Mouse (Mus musculus): Measurements from ENCODE around the gene Eci2. TPM values are rescaled to one million over a fixed set of nuclear protein-coding genes. Genes with fewer than 3 reads are reported as not detected.
"Not testable (repeated sequence)": the region's sequence is repeated elsewhere in the genome, so short reads cannot be mapped to it uniquely, and the experiment has no call there.

The Eci2 gene
- polyA plus RNA-seq, 1 experiment from 2014 or later, result 161 TPM

- no peak overlapping the region for H3K4me2 ChIP-seq (ENCODE audit: low read length)
- H3K36me3 ChIP-seq (ENCODE audit: control insufficient read depth, insufficient read depth, low read length), result peaks cover 39% of the 10 kb centered on the region
- H3K9me3 ChIP-seq (ENCODE audit: control insufficient read depth, low read length), result no peaks in the 10 kb centered on the region
- no peak overlapping the region for H3K4me3 ChIP-seq (ENCODE audit: control insufficient read depth in 1 of 2, insufficient read depth in 1 of 2, low read depth in 1 of 2, low read length in 2 of 2)
- H3K27ac ChIP-seq (replicated peaks in 1 of 2; ENCODE audit: control insufficient read depth in 1 of 2, insufficient read depth in 1 of 2, low read depth in 2 of 2, low read length in 2 of 2), result no peak overlapping the region
- no peak overlapping the region for H3K9ac ChIP-seq (ENCODE audit: low read length)
- no peak for ATAC-seq (ENCODE audit: insufficient number of reproducible peaks, insufficient read depth, low FRiP score, low read depth)
- WGBS, result 61% methylated on average over 4 of the region's 4 CpGs
- H3K4me1 ChIP-seq (ENCODE audit: control insufficient read depth in 2 of 2, insufficient read depth in 2 of 2, low read length in 2 of 2), result peaks cover 2 to 18% of the 10 kb centered on the region in 2 experiments; a peak in 3 of 4 replicates
- H3K27me3 ChIP-seq (ENCODE audit: control insufficient read depth, insufficient read depth, low read length), result no peaks in the 10 kb centered on the region
Observed at GRCm38 (mm10) chr13:34991581-34992273, 35.2 kb downstream of the Eci2 start.

DNA sequence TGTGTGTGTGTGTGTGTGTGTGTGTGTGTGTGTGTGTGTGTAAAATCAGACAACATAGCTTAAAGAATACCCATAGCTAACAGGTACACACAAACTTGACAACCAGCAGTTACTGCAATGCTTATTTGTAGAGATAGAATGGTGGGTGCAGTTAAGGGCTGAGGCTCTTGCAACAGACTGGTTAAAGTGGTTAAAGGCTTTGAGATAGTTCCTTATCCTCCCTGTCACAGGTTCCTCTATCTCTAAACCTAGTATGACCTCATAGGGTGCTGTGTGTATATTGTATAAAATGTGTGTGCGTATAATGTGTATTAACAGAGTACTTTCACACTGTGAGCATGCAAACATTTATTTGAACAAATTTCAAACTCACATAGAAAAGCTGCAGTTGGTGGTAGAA lies 43.4 kb downstream of the Eci2 start:
- H3K9ac ChIP-seq (ENCODE audit: low read length); H3K27ac ChIP-seq (replicated peaks in 1 of 2; ENCODE audit: control insufficient read depth in 1 of 2, insufficient read depth in 1 of 2, low read depth in 2 of 2, low read length in 2 of 2); ATAC-seq (ENCODE audit: insufficient number of reproducible peaks, insufficient read depth, low FRiP score, low read depth); H3K4me3 ChIP-seq (ENCODE audit: control insufficient read depth in 1 of 2, insufficient read depth in 1 of 2, low read depth in 1 of 2, low read length in 2 of 2); H3K4me2 ChIP-seq (ENCODE audit: low read length); H3K9me3 ChIP-seq (ENCODE audit: control insufficient read depth, low read length); H3K4me1 ChIP-seq (ENCODE audit: control insufficient read depth in 2 of 2, insufficient read depth in 2 of 2, low read length in 2 of 2); H3K27me3 ChIP-seq (ENCODE audit: control insufficient read depth, insufficient read depth, low read length): not testable (repeated sequence)
- peaks cover 96% of the 10 kb centered on the region for H3K36me3 ChIP-seq (ENCODE audit: control insufficient read depth, insufficient read depth, low read length)
- WGBS, result 97% methylated on average over 1 of the region's 1 CpGs

- not testable (repeated sequence) for H3K4me3 ChIP-seq (ENCODE audit: control insufficient read depth in 1 of 2, insufficient read depth in 1 of 2, low read depth in 1 of 2, low read length in 2 of 2); H3K9ac ChIP-seq (ENCODE audit: low read length); H3K27me3 ChIP-seq (ENCODE audit: control insufficient read depth, insufficient read depth, low read length); H3K4me2 ChIP-seq (ENCODE audit: low read length); H3K4me1 ChIP-seq (ENCODE audit: control insufficient read depth in 2 of 2, insufficient read depth in 2 of 2, low read length in 2 of 2); H3K27ac ChIP-seq (replicated peaks in 1 of 2; ENCODE audit: control insufficient read depth in 1 of 2, insufficient read depth in 1 of 2, low read depth in 2 of 2, low read length in 2 of 2); H3K9me3 ChIP-seq (ENCODE audit: control insufficient read depth, low read length); ATAC-seq (ENCODE audit: insufficient number of reproducible peaks, insufficient read depth, low FRiP score, low read depth)
- H3K36me3 ChIP-seq (ENCODE audit: control insufficient read depth, insufficient read depth, low read length), result peaks cover 67% of the 10 kb centered on the region
- WGBS, result 71% methylated on average over 5 of the region's 5 CpGs
Observed at GRCm38 (mm10) chr13:34978635-34979034, 48.3 kb downstream of the Eci2 start.

- H3K4me2 ChIP-seq (ENCODE audit: low read length), result no peak overlapping the region
- H3K4me1 ChIP-seq (ENCODE audit: control insufficient read depth in 2 of 2, insufficient read depth in 2 of 2, low read length in 2 of 2), result no peaks in the 10 kb centered on the region
- H3K9ac ChIP-seq (ENCODE audit: low read length), result no peak overlapping the region
- ATAC-seq (ENCODE audit: insufficient number of reproducible peaks, insufficient read depth, low FRiP score, low read depth), result no peak
- no peak overlapping the region for H3K27ac ChIP-seq (replicated peaks in 1 of 2; ENCODE audit: control insufficient read depth in 1 of 2, insufficient read depth in 1 of 2, low read depth in 2 of 2, low read length in 2 of 2)
- peaks cover 57% of the 10 kb centered on the region for H3K36me3 ChIP-seq (ENCODE audit: control insufficient read depth, insufficient read depth, low read length)
- no peaks in the 10 kb centered on the region for H3K9me3 ChIP-seq (ENCODE audit: control insufficient read depth, low read length)
- 91% methylated on average over 3 of the region's 3 CpGs for WGBS
- no peak overlapping the region for H3K4me3 ChIP-seq (ENCODE audit: control insufficient read depth in 1 of 2, insufficient read depth in 1 of 2, low read depth in 1 of 2, low read length in 2 of 2)
- H3K27me3 ChIP-seq (ENCODE audit: control insufficient read depth, insufficient read depth, low read length), result no peaks in the 10 kb centered on the region
Observed at GRCm38 (mm10) chr13:34977410-34977809, 49.5 kb downstream of the Eci2 start.

DNA sequence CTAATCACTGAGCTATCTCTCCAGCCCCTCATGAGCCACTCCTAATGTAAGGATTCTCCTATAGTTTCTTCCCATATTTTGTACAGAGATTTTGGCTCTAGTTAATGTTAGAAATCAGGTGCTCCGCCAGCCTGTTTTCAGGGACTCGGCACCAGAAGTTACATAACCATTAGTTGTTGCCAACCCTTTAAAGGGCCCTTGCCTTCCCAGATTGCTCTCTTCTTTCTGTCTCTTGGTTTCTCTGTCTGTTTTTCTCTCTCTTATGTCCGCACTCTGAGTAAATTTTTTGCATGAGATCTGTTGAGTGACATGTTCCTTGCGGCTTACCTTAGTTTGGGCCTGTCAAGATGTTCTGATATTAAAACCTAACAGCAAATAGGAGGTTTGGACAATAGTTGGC lies 50.8 kb downstream of the Eci2 start:
- Histone ChIP-seq H3K27ac (replicated peaks in 1 of 2; ENCODE audit: control insufficient read depth in 1 of 2, insufficient read depth in 1 of 2, low read depth in 2 of 2, low read length in 2 of 2) (no peak overlapping the region), H3K9ac (ENCODE audit: low read length) (no peak overlapping the region), H3K9me3 (ENCODE audit: control insufficient read depth, low read length) (no peaks in the 10 kb centered on the region), H3K27me3 (ENCODE audit: control insufficient read depth, insufficient read depth, low read length) (no peaks in the 10 kb centered on the region), H3K4me1 (ENCODE audit: control insufficient read depth in 2 of 2, insufficient read depth in 2 of 2, low read length in 2 of 2) (no peaks in the 10 kb centered on the region), H3K36me3 (ENCODE audit: control insufficient read depth, insufficient read depth, low read length) (peaks cover 45% of the 10 kb centered on the region), H3K4me3 (ENCODE audit: control insufficient read depth in 1 of 2, insufficient read depth in 1 of 2, low read depth in 1 of 2, low read length in 2 of 2) (no peak overlapping the region), H3K4me2 (ENCODE audit: low read length) (no peak overlapping the region)
- WGBS, result 90% methylated on average over 4 of the region's 4 CpGs
- no peak for ATAC-seq (ENCODE audit: insufficient number of reproducible peaks, insufficient read depth, low FRiP score, low read depth)

GRCm38 (mm10) chr13:34973770-34974169 lies 53.1 kb downstream of the Eci2 start:
- H3K27ac ChIP-seq (replicated peaks in 1 of 2; ENCODE audit: control insufficient read depth in 1 of 2, insufficient read depth in 1 of 2, low read depth in 2 of 2, low read length in 2 of 2), result no peak overlapping the region
- H3K4me3 ChIP-seq (ENCODE audit: control insufficient read depth in 1 of 2, insufficient read depth in 1 of 2, low read depth in 1 of 2, low read length in 2 of 2), result no peak overlapping the region
- H3K9me3 ChIP-seq (ENCODE audit: control insufficient read depth, low read length), result no peaks in the 10 kb centered on the region
- ATAC-seq (ENCODE audit: insufficient number of reproducible peaks, insufficient read depth, low FRiP score, low read depth), result no peak
- no peaks in the 10 kb centered on the region for H3K27me3 ChIP-seq (ENCODE audit: control insufficient read depth, insufficient read depth, low read length)
- H3K4me2 ChIP-seq (ENCODE audit: low read length), result no peak overlapping the region
- H3K36me3 ChIP-seq (ENCODE audit: control insufficient read depth, insufficient read depth, low read length), result peaks cover 22% of the 10 kb centered on the region
- 48% methylated on average over 1 of the region's 1 CpGs for WGBS
- H3K4me1 ChIP-seq (ENCODE audit: control insufficient read depth in 2 of 2, insufficient read depth in 2 of 2, low read length in 2 of 2), result no peaks in the 10 kb centered on the region
- no peak overlapping the region for H3K9ac ChIP-seq (ENCODE audit: low read length)

DNA sequence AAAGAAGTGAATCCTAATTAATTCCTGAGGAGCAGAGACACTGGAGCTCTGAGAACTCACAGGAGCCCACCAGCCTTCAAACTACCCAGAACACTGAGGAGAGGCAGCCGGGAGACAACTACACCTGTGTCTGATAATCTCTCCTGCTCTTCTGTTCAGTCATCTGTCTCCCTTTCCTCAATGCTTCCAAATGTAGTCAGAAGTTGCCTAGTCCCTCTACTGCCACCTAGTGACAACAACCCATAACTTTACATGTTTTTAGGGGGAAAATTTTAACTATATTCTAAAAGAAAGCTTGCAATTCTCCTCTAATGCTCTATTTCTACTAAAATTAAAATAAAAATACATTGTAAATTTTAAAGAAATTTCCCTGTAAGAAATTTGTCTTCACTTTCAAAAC lies 53.7 kb downstream of the Eci2 start:
- no peak for ATAC-seq (ENCODE audit: insufficient number of reproducible peaks, insufficient read depth, low FRiP score, low read depth)
- 9% methylated on average over 1 of the region's 1 CpGs for WGBS

GRCm38 (mm10) chr13:34972456-34972855 lies 54.4 kb downstream of the Eci2 start:
- not testable (repeated sequence) for ATAC-seq (ENCODE audit: insufficient number of reproducible peaks, insufficient read depth, low FRiP score, low read depth); H3K4me1 ChIP-seq (ENCODE audit: control insufficient read depth in 2 of 2, insufficient read depth in 2 of 2, low read length in 2 of 2); H3K4me3 ChIP-seq (ENCODE audit: control insufficient read depth in 1 of 2, insufficient read depth in 1 of 2, low read depth in 1 of 2, low read length in 2 of 2); H3K9ac ChIP-seq (ENCODE audit: low read length); H3K9me3 ChIP-seq (ENCODE audit: control insufficient read depth, low read length); H3K27me3 ChIP-seq (ENCODE audit: control insufficient read depth, insufficient read depth, low read length); H3K4me2 ChIP-seq (ENCODE audit: low read length); H3K36me3 ChIP-seq (ENCODE audit: control insufficient read depth, insufficient read depth, low read length); H3K27ac ChIP-seq (replicated peaks in 1 of 2; ENCODE audit: control insufficient read depth in 1 of 2, insufficient read depth in 1 of 2, low read depth in 2 of 2, low read length in 2 of 2)

More for the DNA sequence above, 53.7 kb downstream of the Eci2 start:
- Histone ChIP-seq H3K4me1 (ENCODE audit: control insufficient read depth in 2 of 2, insufficient read depth in 2 of 2, low read length in 2 of 2) (no peaks in the 10 kb centered on the region), H3K4me3 (ENCODE audit: control insufficient read depth in 1 of 2, insufficient read depth in 1 of 2, low read depth in 1 of 2, low read length in 2 of 2) (no peak overlapping the region), H3K9ac (ENCODE audit: low read length) (no peak overlapping the region), H3K9me3 (ENCODE audit: control insufficient read depth, low read length) (no peaks in the 10 kb centered on the region), H3K36me3 (ENCODE audit: control insufficient read depth, insufficient read depth, low read length) (peaks cover 16% of the 10 kb centered on the region), H3K4me2 (ENCODE audit: low read length) (no peak overlapping the region), H3K27ac (replicated peaks in 1 of 2; ENCODE audit: control insufficient read depth in 1 of 2, insufficient read depth in 1 of 2, low read depth in 2 of 2, low read length in 2 of 2) (no peak overlapping the region), H3K27me3 (ENCODE audit: control insufficient read depth, insufficient read depth, low read length) (no peaks in the 10 kb centered on the region)
